Mouse (Mus musculus) cortical plate, adult 2 months (tissue): ENCODE measurements around the gene Ddc.

ENCODE experiments used
- CTCF ChIP-seq: fragments of 200-500 bp; IDR thresholded peaks from 2 replicates; pipeline ENCODE4 v1.5.1; 2011; ENCODE audit warnings: mild to moderate bottlenecking, control low read depth, low read length; ENCODE audit not compliant: insufficient read depth; ENCODE audit errors: extremely low read depth
- POLR2A ChIP-seq: fragments of 200-500 bp; IDR thresholded peaks from 2 replicates; pipeline ENCODE4 v1.6.1; 2011; ENCODE audit warnings: mild to moderate bottlenecking, low read length, control low read depth; ENCODE audit not compliant: insufficient read depth; ENCODE audit errors: extremely low read depth

DNA sequence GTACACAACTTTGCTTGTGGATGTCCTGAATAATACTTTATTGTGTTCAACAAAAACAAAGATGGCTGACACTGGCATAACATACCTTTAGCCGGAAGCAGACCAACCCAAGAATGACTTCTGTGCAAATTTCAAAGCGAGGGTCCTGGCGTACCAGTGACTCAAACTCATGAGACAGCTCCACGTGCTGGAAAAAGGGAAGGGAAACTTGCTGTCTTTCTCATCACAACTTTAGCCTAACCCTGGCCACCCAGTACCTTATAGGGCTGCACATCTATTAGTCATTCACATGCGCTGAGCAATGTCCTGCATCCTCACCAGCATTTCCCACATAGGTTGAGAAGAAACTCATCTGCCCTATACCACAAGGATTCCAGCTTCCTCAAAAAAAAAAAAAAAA is 78.7 kb downstream of the Ddc start:
- no peak for TF ChIP-seq CTCF
- TF ChIP-seq POLR2A, result no peak
